In the genomic region with DNA sequence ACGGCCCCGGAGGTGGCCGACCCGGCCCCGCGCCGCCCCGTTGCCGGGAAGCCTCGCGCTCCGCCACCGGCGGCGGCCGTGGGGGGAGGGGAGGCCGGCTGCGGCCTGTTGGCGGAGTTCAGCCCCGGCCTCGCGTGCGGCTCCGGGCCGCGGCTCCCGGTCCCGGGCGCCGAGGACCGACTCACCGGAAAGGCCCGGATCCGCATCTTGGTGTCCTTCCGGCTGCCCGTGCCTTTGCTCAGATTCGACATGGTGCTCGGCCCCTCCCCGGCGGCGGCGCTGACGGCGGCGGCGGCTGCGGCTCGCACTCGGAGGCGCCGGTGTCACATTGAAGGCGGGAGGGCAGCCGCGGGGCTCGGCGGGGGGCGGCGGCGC, we compare ENCODE assay signal across 8 mouse cellular contexts. TPM values are rescaled to one million over a fixed set of nuclear protein-coding genes. Genes with fewer than 3 reads are reported as not detected.
DNase-seq lines count a peak whose midpoint lies in the region; ATAC-seq and TF ChIP-seq lines count a peak whose summit lies in the region.

No protein-coding gene starts in this region.

- peak overlapping the region; percentile 74 for H3K27ac ChIP-seq in cortical plate, adult 2 months (ENCODE audit: insufficient read depth, low read length)
- peak overlapping the region; percentile 96 for H3K27ac ChIP-seq in liver, embryonic 12.5 days

- H3K4me2 ChIP-seq in liver, embryonic 12.5 days, result peak overlapping the region; percentile 83

- no peaks in the 10 kb centered on the region for H3K36me3 ChIP-seq in liver, embryonic 12.5 days

- peaks cover 3% of the 10 kb centered on the region; the same call in 1 of the 2 replicates for H3K4me1 ChIP-seq in cortical plate, adult 2 months (ENCODE audit: control insufficient read depth, insufficient read depth, low read length)
- H3K4me1 ChIP-seq in liver, embryonic 12.5 days, result peaks cover 31% of the 10 kb centered on the region

- peak; percentile 52 for DNase-seq in ovary, adult 18-20 months (ENCODE audit: low spot score)
- DNase-seq in ovary, postnatal 36 days (ENCODE audit: low spot score), result no peak
- DNase-seq in gastrocnemius, postnatal 36 days, result peak; percentile 57 to 68
- DNase-seq in kidney, adult 9 months, result peak; percentile 76
- peak; percentile 67 to 87 for DNase-seq in spleen, postnatal 4 days (ENCODE audit: low spot score in 2 of 2)

- TF ChIP-seq POLR2A in cortical plate, adult 2 months (IDR thresholded peaks at IDR 0.05; ENCODE audit: extremely low read depth, insufficient read depth, low read length), result no peak

- H3K9ac ChIP-seq in liver, embryonic 12.5 days, result peak overlapping the region; percentile 98

- ATAC-seq in liver, embryonic 12.5 days, result peak; percentile 32
- ATAC-seq in monocyte, adult 5-6 weeks (replicated peaks; ENCODE audit: insufficient number of reproducible peaks, low FRiP score, low TSS enrichment, poor library complexity, severe bottlenecking), result 0 out of 2 replicates have a peak, but pooled peaks have one; percentile 36

- TF ChIP-seq CTCF in cortical plate, adult 2 months (IDR thresholded peaks at IDR 0.05; ENCODE audit: extremely low read depth, insufficient read depth, low read length), result no peak

- no peaks in the 10 kb centered on the region for H3K9me3 ChIP-seq in liver, embryonic 12.5 days (replicated peaks)

- intact Hi-C loops in gastrocnemius, postnatal 36 days (cut with DNase I), result no loop called here

- no peaks in the 10 kb centered on the region for H3K27me3 ChIP-seq in liver, embryonic 12.5 days (replicated peaks)

- H3K4me3 ChIP-seq in cortical plate, adult 2 months (ENCODE audit: insufficient read depth, low read length), result peak overlapping the region; percentile 49
- H3K4me3 ChIP-seq in liver, embryonic 12.5 days, result peak overlapping the region; percentile 94

- under 1% methylated on average over 37 of the region's 59 CpGs for WGBS in liver, embryonic 12.5 days (ENCODE audit: insufficient replicate concordance)

RNA-seq across cellular contexts. Expression of gene Cul3, which starts 0.2 kb away (rescaled TPM):
- 66.8 and 71.5 TPM in 2 replicates for polyA plus RNA-seq in cortical plate, adult 2 months (2012; rRNA removed)
- 100 to 1,000 TPM; 227 to 230 TPM for total RNA-seq in gastrocnemius, postnatal 36 days (2021)
- polyA plus RNA-seq in liver, embryonic 12.5 days (2016; fragmentation: Nextera tagmentation; extraction: Ambion mirVana), result 14.6 and 16.7 TPM in 2 replicates
- total RNA-seq in monocyte, adult 5-6 weeks (2017), result 303 to 478 TPM (median 420 TPM) in 3 replicates
